11 mouse cellular contexts compared by ENCODE assay signal in genomic region chr17:24209916-24210240, GRCm38 (mm10). TPM values are rescaled to one million over a fixed set of nuclear protein-coding genes. Genes with fewer than 3 reads are reported as not detected.
A peak's percentile ranks its signal among the peaks of the same experiment; 100 is the strongest.
DNase-seq lines count a peak whose midpoint lies in the region; ATAC-seq lines count a peak whose summit lies in the region.
"Had no signal": no experiment of that assay in that cellular context is flagged by ENCODE, and none has a peak within 500 bp of the region (broad histone marks: within the 10 kb centered on the region; RNA-seq: fewer than 3 reads in every experiment).

No protein-coding gene starts in this region.

- no peaks in the 10 kb centered on the region for H3K9me3 ChIP-seq in kidney, embryonic 15.5 days (replicated peaks)
- H3K9me3 ChIP-seq in embryonic facial prominence, embryonic 15.5 days (replicated peaks), result no peaks in the 10 kb centered on the region
- H3K9me3 ChIP-seq in midbrain, embryonic 15.5 days, result no peaks in the 10 kb centered on the region

- peak overlapping the region; percentile 96; the same call in 1 of the 2 replicates for H3K4me2 ChIP-seq in kidney, embryonic 15.5 days
- H3K4me2 ChIP-seq in embryonic facial prominence, embryonic 15.5 days (replicated peaks), result peak overlapping the region; percentile 90
- H3K4me2 ChIP-seq in midbrain, embryonic 15.5 days, result peak overlapping the region; percentile 94

- H3K27me3 ChIP-seq in kidney, embryonic 15.5 days, result peaks cover 43% of the 10 kb centered on the region
- H3K27me3 ChIP-seq in embryonic facial prominence, embryonic 15.5 days, result no peaks in the 10 kb centered on the region
- 0 out of 2 replicates have a peak, but pooled peaks cover 7% of the 10 kb centered on the region for H3K27me3 ChIP-seq in midbrain, embryonic 15.5 days (replicated peaks)

- peaks cover under 1% of the 10 kb centered on the region for H3K36me3 ChIP-seq in kidney, embryonic 15.5 days
- no peaks in the 10 kb centered on the region for H3K36me3 ChIP-seq in embryonic facial prominence, embryonic 15.5 days
- H3K36me3 ChIP-seq in midbrain, embryonic 15.5 days (replicated peaks), result no peaks in the 10 kb centered on the region

- ATAC-seq in kidney, embryonic 15.5 days (replicated peaks; ENCODE audit: low FRiP score), result no peak
- ATAC-seq in embryonic facial prominence, embryonic 15.5 days (ENCODE audit: insufficient number of reproducible peaks, low FRiP score, low TSS enrichment, low read depth), result no peak
- ATAC-seq in midbrain, embryonic 15.5 days (replicated peaks), result no peak

- no peak for DNase-seq in kidney, adult 11 months
- peak; percentile 11 for DNase-seq in induced T-regulatory cell, adult 2 months (ENCODE audit: low read depth)
- no peak for DNase-seq in urinary bladder, postnatal 10 days (ENCODE audit: low spot score)
- DNase-seq in left cerebral cortex, postnatal 25 days (ENCODE audit: low spot score in 2 of 2), result no peak
- DNase-seq in lung, postnatal 25 days (ENCODE audit: low spot score), result no peak
- DNase-seq: adrenal gland, postnatal 36 days; thymus, adult 2 months had no signal

- intact Hi-C loops in left cerebral cortex, postnatal 25 days (cut with DNase I), result loop anchor here (5.0 kb wide), 1 partner anchor 142 kb away; the partner anchor contains the start of genes Abca17 and Abca3

- H3K9ac ChIP-seq in kidney, embryonic 15.5 days, result no peak overlapping the region
- H3K9ac ChIP-seq in embryonic facial prominence, embryonic 15.5 days, result no peak overlapping the region
- no peak overlapping the region for H3K9ac ChIP-seq in midbrain, embryonic 15.5 days

- H3K4me3 ChIP-seq in kidney, embryonic 15.5 days (replicated peaks), result no peak overlapping the region
- H3K4me3 ChIP-seq in embryonic facial prominence, embryonic 15.5 days (replicated peaks), result peak overlapping the region; percentile 72; the same call in 1 of the 2 replicates
- no peak overlapping the region for H3K4me3 ChIP-seq in midbrain, embryonic 15.5 days

- 76% methylated on average over 3 of the region's 3 CpGs for WGBS in kidney, embryonic 15.5 days
- 65% methylated on average over 3 of the region's 3 CpGs for WGBS in embryonic facial prominence, embryonic 15.5 days
- WGBS in midbrain, embryonic 15.5 days, result 69% methylated on average over 3 of the region's 3 CpGs

- H3K4me1 ChIP-seq in kidney, embryonic 15.5 days, result peaks cover 68% of the 10 kb centered on the region
- H3K4me1 ChIP-seq in embryonic facial prominence, embryonic 15.5 days, result peaks cover 79% of the 10 kb centered on the region
- H3K4me1 ChIP-seq in midbrain, embryonic 15.5 days, result peaks cover 59% of the 10 kb centered on the region

- peak overlapping the region; percentile 84 for H3K27ac ChIP-seq in kidney, embryonic 15.5 days
- peak overlapping the region; percentile 93 for H3K27ac ChIP-seq in embryonic facial prominence, embryonic 15.5 days (replicated peaks)
- H3K27ac ChIP-seq in midbrain, embryonic 15.5 days, result no peak overlapping the region

RNA-seq across cellular contexts. Expression of gene Ntn3, which starts 0.5 kb away (rescaled TPM):
- 5.1 and 5.6 TPM in 2 replicates for polyA plus RNA-seq in kidney, embryonic 15.5 days (2015; fragmentation: Nextera tagmentation; extraction: Ambion mirVana)
- polyA plus RNA-seq in embryonic facial prominence, embryonic 15.5 days (2015; fragmentation: Nextera tagmentation; extraction: Ambion mirVana), result 10.5 and 11.0 TPM in 2 replicates
- polyA plus RNA-seq in midbrain, embryonic 15.5 days (2015; fragmentation: Nextera tagmentation; extraction: Ambion mirVana), result 5.1 and 5.4 TPM in 2 replicates
- total RNA-seq in left cerebral cortex, postnatal 25 days (2021), result 10 to 100 TPM in 1 of 2 experiments, 1 to 10 TPM in 1; 9.8 to 10.8 TPM
- total RNA-seq: granulocyte monocyte progenitor cell, adult 5-6 weeks had no signal

RNA-seq across cellular contexts. Expression of gene Tbc1d24, which starts 4.5 kb away (rescaled TPM):
- 5.9 and 6.7 TPM in 2 replicates for polyA plus RNA-seq in kidney, embryonic 15.5 days (2015; fragmentation: Nextera tagmentation; extraction: Ambion mirVana)
- polyA plus RNA-seq in embryonic facial prominence, embryonic 15.5 days (2015; fragmentation: Nextera tagmentation; extraction: Ambion mirVana), result 5.5 and 8.6 TPM in 2 replicates
- polyA plus RNA-seq in midbrain, embryonic 15.5 days (2015; fragmentation: Nextera tagmentation; extraction: Ambion mirVana), result 28.7 and 30.7 TPM in 2 replicates
- total RNA-seq in left cerebral cortex, postnatal 25 days (2021), result 10 to 100 TPM; 63.7 to 68.9 TPM

RNA-seq across cellular contexts. Expression of gene Tedc2, which starts 10.8 kb away (rescaled TPM):
- polyA plus RNA-seq in kidney, embryonic 15.5 days (2015; fragmentation: Nextera tagmentation; extraction: Ambion mirVana), result 13.6 and 14.3 TPM in 2 replicates
- polyA plus RNA-seq in embryonic facial prominence, embryonic 15.5 days (2015; fragmentation: Nextera tagmentation; extraction: Ambion mirVana), result 11.6 and 13.0 TPM in 2 replicates
- polyA plus RNA-seq in midbrain, embryonic 15.5 days (2015; fragmentation: Nextera tagmentation; extraction: Ambion mirVana), result 12.1 and 12.5 TPM in 2 replicates
- total RNA-seq in left cerebral cortex, postnatal 25 days (2021), result 1 to 10 TPM; 9.2 to 10.0 TPM

RNA-seq across cellular contexts. Expression of gene Atp6v0c, which starts 40.4 kb away (rescaled TPM):
- polyA plus RNA-seq in kidney, embryonic 15.5 days (2015; fragmentation: Nextera tagmentation; extraction: Ambion mirVana), result 546 and 562 TPM in 2 replicates
- polyA plus RNA-seq in embryonic facial prominence, embryonic 15.5 days (2015; fragmentation: Nextera tagmentation; extraction: Ambion mirVana), result 539 and 547 TPM in 2 replicates
- polyA plus RNA-seq in midbrain, embryonic 15.5 days (2015; fragmentation: Nextera tagmentation; extraction: Ambion mirVana), result 1,357 and 1,392 TPM in 2 replicates
- 1,000 to 10,000 TPM; 1,342 to 1,424 TPM for total RNA-seq in left cerebral cortex, postnatal 25 days (2021)

RNA-seq across cellular contexts. Expression of gene Ccnf, which starts 41.4 kb away (rescaled TPM):
- 67.5 and 71.1 TPM in 2 replicates for polyA plus RNA-seq in kidney, embryonic 15.5 days (2015; fragmentation: Nextera tagmentation; extraction: Ambion mirVana)
- polyA plus RNA-seq in embryonic facial prominence, embryonic 15.5 days (2015; fragmentation: Nextera tagmentation; extraction: Ambion mirVana), result 42.7 and 47.2 TPM in 2 replicates
- 13.9 and 15.1 TPM in 2 replicates for polyA plus RNA-seq in midbrain, embryonic 15.5 days (2015; fragmentation: Nextera tagmentation; extraction: Ambion mirVana)
- 1 to 10 TPM; 6.5 to 6.9 TPM for total RNA-seq in left cerebral cortex, postnatal 25 days (2021)
